Mouse (Mus musculus): ENCODE measurements at regions not wholly inside any gene's neighbourhood (a gene's known extent, or its start where the extent isn't known, plus 50 kb on each side); places are given as distances from the start of the nearest gene placed in this dataset.

GRCm38 (mm10) chr6:96028022-96028704 is 84.8 kb upstream of the Fam19a1 start:
- DNase-seq (ENCODE audit: low read depth, low spot score): no peak
- 36% methylated on average over 7 of the region's 7 CpGs for WGBS

- 74% methylated on average over 4 of the region's 4 CpGs for WGBS
- no peak for DNase-seq (ENCODE audit: low read depth, low spot score)
These were observed 69.2 kb upstream of the Fam19a1 start for GRCm38 (mm10) chr6:96043711-96044110.

- no peak for DNase-seq (ENCODE audit: low read depth, low spot score)
- 80% methylated on average over 4 of the region's 4 CpGs for WGBS
These were observed 59.5 kb upstream of the Fam19a1 start for GRCm38 (mm10) chr6:96053476-96053875.

- WGBS: 51% methylated on average over 2 of the region's 2 CpGs
- DNase-seq (ENCODE audit: low read depth, low spot score): no peak
These were observed 55.9 kb upstream of the Fam19a1 start for GRCm38 (mm10) chr6:96057011-96057410.

GRCm38 (mm10) chr6:96057575-96058159 is 55.3 kb upstream of the Fam19a1 start:
- WGBS: 63% methylated on average over 5 of the region's 5 CpGs
- no peak for DNase-seq (ENCODE audit: low read depth, low spot score)

GRCm38 (mm10) chr6:96061979-96062378 is 51.0 kb upstream of the Fam19a1 start:
- 84% methylated on average over 1 of the region's 1 CpGs for WGBS

More at GRCm38 (mm10) chr6:96061979-96062378, 51.0 kb upstream of the Fam19a1 start:
- no peak for DNase-seq (ENCODE audit: low read depth, low spot score)

All from large intestine, adult 2 months (tissue).